Mouse (Mus musculus): ENCODE results near the gene Pde10a. TPM values are rescaled to one million over a fixed set of nuclear protein-coding genes. Genes with fewer than 3 reads are reported as not detected.

The Pde10a gene
- total RNA-seq, 2 experiments from 2014 or later, result 20.6 to 62.1 TPM

- DNase-seq, result no peak
Observed at GRCm38 (mm10) chr17:9035561-9036348, 510.6 kb downstream of the Pde10a start.

Other genes starting within 250 kb of the Pde10a start
- gene Mpc1, start 242.5 kb upstream of the Pde10a start, total RNA-seq (2021), result 100 to 1,000 TPM; 391 to 415 TPM
- gene Sft2d1, start 214.3 kb upstream of the Pde10a start, total RNA-seq (2021), result 10 to 100 TPM; 41.1 to 43.5 TPM
- gene Prr18, start 187.9 kb upstream of the Pde10a start, total RNA-seq (2021), result under 1 TPM; 0.30 to 0.83 TPM
- gene T2, start 169.4 kb upstream of the Pde10a start, total RNA-seq (2021), result not detected
- not detected for gene T, start 90.9 kb upstream of the Pde10a start, total RNA-seq (2021)
- not detected for gene Gm17087, start 41.6 kb downstream of the Pde10a start, total RNA-seq (2021)

Measured in adrenal gland, postnatal 36 days (tissue).